Mouse (Mus musculus): ENCODE data around the gene Nme9.

DNA sequence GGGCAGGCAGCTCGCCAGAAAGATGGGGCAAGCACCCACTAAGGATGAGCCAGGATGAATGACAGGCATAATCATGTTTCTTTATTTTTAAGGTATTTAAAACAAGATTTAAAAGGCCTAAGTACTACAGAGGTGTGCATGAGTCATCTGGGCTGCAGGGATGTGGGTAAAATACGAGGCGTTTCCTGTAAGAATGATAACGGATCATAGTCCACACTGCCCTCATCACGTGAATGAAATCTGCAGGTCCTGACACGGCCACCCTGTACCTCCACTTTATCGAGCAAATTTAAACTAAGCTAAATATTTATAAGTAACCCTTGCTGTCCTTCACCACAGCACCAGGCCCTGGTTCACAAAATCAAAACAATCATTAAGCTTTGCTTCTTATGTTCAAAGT, 54.6 kb downstream of the Nme9 start:
- TF ChIP-seq CTCF (conservative IDR thresholded peaks at IDR 0.05; ENCODE audit: low read length) (no peak), POU5F1 (IDR thresholded peaks at IDR 0.05; ENCODE audit: borderline replicate concordance, low read length) (no peak), NANOG (IDR thresholded peaks at IDR 0.05; ENCODE audit: borderline replicate concordance, low read length) (no peak)
